Mouse (Mus musculus) gastrocnemius, adult 8-10 months (tissue): Measurements from ENCODE around the gene Ano1. TPM values are rescaled to one million over a fixed set of nuclear protein-coding genes. Genes with fewer than 3 reads are reported as not detected.

Experiments
- DNase-seq, 2 experiments: peaks; one replicate each; pipeline ENCODE4 v3.0.0; 2022; ENCODE audit warnings: low spot score in 2 of 2
- total RNA-seq, 4 experiments: library from RNA; stranded (reverse); gene quantifications; 2 replicates each; pipeline ENCODE4 v1.2.4; 2022

Ano1 gene
- total RNA-seq, 4 experiments from 2014 or later, result 1.1 to 2.7 (median 1.9) TPM

- DNase-seq, result no peak
These were observed 34.0 kb downstream of the Ano1 start for GRCm38 (mm10) chr7:144717736-144718135.

DNA sequence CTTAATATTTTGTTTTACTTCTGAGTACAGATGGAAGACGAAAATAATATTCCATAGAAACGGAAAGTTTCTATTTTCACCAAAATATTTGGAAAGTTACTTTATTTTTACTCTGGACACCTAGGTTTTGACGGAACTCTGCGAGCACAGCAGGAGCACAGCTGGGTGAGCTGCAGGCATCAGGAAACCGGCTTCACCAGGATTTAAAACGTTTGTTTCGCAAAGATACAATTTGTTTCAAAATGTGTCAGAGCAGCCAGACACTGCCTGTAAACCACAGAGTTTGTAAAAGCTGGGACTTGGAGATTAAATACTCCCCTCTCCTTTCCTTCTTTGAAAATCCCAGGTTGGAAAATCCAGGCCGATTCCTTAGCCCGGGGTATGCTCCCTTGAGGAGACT, 53.9 kb downstream of the Ano1 start:
- DNase-seq, result no peak

DNA sequence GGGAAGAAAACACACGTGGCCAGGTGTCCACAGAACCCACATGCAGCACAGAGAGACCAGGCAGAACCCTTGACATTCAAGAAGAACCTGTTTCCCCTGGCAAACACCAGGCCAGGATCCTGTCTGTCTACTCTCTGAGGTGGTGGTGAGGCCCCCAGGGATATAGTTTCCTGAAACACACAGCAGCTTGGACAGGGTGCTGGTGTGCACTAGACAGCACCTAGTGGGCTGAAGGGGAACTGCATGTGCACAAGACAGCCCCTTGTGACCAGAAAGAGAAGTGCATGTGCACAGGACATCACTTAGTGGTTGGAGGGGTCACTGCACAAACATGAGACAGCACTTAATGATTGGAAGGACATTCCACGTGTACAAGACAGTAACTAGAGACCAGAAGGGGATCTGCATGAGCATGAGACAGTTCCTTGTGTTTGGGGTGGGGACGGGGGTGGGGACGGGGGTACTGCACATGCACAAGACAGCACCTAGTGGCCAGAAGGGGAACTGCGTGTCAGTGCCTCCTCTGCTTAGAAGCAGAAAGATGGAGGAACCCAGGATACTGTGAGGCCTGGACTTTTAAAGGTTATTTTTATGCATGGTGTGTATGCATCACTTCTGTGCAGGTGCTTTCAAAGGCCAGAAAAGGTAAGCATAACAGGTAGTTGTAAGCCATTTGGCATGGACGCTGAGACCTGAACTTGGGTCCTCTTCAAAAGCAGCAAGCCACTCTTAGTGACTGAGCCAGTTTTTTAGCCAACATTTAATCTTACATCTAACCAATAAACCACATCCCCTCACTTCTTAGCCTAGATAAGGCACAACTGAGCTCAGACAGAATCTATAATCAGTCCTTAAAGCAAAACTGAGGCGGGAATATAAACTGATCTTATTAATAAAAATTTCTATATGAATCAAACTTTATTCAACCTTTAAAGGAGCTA, 54.7 kb downstream of the Ano1 start:
- no peak for DNase-seq

- DNase-seq, result no peak
These were observed 61.9 kb downstream of the Ano1 start for GRCm38 (mm10) chr7:144689855-144690254.

- no peak for DNase-seq
These were observed 62.6 kb downstream of the Ano1 start for GRCm38 (mm10) chr7:144689136-144689535.

GRCm38 (mm10) chr7:144687663-144688381, 64.0 kb downstream of the Ano1 start:
- DNase-seq, result no peak

DNA sequence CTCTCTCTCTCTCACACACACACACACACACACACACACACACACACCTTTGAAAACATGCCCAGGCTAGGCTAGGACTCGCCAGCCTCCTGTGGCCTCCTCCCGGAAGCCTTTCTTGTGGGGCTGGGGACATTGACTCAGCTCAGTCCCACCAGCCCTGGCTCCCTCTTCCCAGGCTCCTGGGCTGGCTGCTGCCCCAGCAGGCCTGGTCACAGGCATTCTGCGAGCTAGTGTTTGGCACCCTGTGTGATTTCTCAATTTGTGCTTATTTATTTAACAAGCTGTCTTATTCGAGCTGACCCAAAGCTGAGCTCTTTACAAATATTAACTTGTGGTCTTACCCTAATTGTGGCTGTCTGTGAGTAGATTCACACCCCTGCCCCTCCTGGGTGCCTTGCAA, 66.8 kb downstream of the Ano1 start:
- DNase-seq, result no peak

GRCm38 (mm10) chr7:144684467-144684866, 67.3 kb downstream of the Ano1 start:
- DNase-seq, result no peak

GRCm38 (mm10) chr7:144680096-144680495, 71.7 kb downstream of the Ano1 start:
- DNase-seq, result no peak

GRCm38 (mm10) chr7:144678241-144679030, 73.3 kb downstream of the Ano1 start:
- no peak for DNase-seq

- DNase-seq, result no peak
These were observed 74.3 kb downstream of the Ano1 start for GRCm38 (mm10) chr7:144677341-144678086.

DNA sequence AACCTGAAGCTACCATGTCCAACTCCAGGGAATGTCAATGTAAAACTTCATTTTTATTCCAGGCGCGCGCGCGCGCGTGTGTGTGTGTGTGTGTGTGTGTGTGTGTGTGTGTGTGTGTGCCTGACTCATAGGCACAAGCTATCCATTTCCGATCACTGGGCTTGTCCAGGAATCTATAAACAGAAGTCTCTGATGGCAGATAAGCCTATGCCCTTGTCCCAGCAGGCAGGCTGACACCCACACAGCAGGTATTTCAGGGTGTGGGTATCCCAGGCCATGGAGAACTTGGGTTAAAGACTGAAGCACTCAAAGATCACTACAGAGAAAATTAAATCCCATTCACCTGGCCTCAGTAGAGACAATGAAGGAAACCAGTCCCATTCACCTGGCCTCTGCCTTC, 76.1 kb downstream of the Ano1 start:
- no peak for DNase-seq

GRCm38 (mm10) chr7:144669895-144670294, 81.9 kb downstream of the Ano1 start:
- no peak for DNase-seq

DNA sequence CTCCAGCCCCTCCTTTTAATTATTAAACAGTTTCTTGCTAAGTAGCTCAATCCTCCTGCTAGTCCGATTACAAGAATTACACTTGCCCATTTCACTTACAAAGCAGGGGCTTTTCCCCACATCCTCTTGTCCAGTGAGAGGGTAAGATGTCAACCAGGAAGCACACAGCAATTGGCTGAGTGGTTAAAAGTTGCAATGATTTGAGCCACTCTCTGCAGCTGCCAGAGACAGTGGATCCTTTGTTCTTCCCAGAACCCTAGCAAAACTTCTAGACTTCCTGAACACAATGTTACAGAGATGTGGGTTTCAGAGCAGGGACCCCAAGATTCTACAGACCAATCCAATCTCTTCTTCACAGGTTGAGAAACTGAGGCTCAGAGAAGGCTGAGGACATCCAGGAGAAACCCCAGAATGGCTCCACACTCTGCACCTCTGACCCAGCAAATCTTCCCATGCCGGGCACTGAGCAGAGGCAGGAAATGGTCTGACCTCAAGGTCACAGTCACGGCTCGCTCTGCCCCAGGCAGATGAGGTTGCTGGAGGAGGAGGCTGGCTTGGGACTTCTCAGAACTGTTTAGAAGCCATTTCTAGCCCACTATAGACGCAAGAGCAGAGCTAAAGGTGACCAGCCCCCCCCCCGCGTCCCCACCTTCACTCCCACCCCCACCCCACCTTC, 83.0 kb downstream of the Ano1 start:
- no peak for DNase-seq

DNA sequence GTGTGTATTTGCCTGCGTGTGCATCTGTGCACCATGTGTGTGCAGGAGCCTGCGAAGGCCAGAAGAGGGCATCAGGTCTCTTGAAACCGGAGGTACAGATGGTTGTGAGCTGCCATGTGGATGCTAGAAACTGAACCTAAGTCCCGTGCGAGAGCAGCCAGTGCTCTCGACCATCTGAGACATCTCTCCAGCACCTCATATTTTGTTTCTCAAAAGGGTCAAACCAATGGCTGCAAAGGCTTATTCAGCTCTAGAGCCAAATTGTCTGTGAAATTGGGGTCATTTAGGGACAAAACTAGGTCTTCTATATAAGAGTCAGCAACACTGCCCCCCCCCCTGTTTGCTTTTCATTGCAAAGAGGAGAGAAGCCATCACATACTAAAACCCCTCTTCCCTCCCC, 84.7 kb downstream of the Ano1 start:
- DNase-seq, result no peak

- DNase-seq, result no peak
These were observed 86.2 kb downstream of the Ano1 start for GRCm38 (mm10) chr7:144665585-144665984.

GRCm38 (mm10) chr7:144663566-144663965, 88.2 kb downstream of the Ano1 start:
- DNase-seq, result no peak

DNA sequence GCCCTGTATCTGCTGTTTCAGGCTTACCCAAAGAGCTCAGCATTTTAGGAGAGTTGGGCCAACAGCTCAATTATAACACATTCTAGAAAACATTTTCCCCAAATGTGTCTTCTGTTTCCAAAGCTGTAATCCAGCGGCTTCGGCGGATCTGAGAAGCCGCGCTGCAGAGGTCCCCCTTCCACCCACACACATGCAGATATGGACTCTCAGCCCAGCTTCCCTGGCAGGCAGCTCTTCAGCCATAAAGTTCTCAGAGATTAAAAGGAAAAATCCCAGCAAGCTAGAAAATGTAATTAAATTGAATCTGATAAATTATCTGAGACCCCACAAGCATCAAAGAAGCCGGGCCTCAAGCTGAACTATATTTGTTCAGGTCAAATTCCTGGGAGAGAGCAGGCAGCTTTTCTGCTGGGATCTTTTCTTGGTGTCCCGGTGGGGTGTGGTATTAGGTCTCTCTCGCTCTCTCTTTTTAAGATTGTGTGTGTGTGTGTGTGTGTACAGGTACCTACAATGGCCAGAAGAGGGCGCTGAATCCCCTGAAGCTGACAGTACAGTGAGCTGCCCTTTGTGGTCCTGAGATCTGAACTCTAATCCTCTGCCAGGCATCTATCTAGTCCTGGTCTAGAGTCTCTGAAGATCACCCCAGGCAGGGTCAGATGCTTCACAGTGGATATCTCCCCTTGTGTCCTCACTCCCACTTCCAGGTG, 95.4 kb downstream of the Ano1 start:
- no peak for DNase-seq

DNA sequence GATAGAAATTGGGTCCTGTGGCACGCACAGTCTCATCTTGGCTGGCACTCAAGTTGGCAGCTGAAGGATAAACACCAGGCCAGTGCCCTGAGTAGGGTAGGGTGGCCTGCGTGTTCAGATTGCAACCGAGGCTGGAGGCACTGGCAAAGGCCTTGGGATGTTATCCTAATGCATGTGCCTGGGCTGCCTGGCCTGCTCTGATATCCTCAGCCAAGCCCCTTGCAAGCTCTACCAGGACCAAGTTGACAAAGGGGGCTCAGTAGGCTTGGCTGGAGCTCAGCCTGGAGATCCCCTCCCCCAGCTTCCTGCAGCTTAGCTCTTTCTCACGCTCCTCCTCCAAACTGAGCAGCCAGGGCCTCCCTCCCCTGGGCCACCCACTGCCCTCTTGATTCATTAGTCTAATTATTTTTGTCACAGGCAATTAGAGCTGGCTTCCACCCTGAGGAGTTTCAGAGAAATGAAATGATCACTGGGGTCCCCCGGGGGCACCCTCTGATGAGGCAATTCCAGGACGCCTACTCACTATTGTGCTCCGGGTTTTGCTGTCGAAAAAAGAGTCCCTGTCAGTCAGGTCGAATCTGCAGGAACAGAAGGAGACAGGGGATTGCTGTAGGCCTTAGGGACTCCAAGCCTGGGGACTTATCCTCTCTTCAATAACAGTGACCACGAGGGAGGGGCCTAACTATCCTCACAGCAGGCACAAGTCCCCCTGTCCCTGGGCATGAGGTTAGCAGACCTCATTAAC, 97.9 kb downstream of the Ano1 start:
- DNase-seq, result no peak
